Mouse (Mus musculus) B cell, adult (primary cell): Measurements from ENCODE around the gene Ndufa6. TPM values are rescaled to one million over a fixed set of nuclear protein-coding genes. Genes with fewer than 3 reads are reported as not detected.

Experiments
- total RNA-seq: library from RNA; stranded (reverse); gene quantifications from 4 replicates; pipeline ENCODE4 v1.2.4, GENCODE M21; 2023; ENCODE audit not compliant: inconsistent age

Ndufa6 gene
- 95.5 to 108 TPM (median 98.9 TPM) in 4 replicates for total RNA-seq

DNA sequence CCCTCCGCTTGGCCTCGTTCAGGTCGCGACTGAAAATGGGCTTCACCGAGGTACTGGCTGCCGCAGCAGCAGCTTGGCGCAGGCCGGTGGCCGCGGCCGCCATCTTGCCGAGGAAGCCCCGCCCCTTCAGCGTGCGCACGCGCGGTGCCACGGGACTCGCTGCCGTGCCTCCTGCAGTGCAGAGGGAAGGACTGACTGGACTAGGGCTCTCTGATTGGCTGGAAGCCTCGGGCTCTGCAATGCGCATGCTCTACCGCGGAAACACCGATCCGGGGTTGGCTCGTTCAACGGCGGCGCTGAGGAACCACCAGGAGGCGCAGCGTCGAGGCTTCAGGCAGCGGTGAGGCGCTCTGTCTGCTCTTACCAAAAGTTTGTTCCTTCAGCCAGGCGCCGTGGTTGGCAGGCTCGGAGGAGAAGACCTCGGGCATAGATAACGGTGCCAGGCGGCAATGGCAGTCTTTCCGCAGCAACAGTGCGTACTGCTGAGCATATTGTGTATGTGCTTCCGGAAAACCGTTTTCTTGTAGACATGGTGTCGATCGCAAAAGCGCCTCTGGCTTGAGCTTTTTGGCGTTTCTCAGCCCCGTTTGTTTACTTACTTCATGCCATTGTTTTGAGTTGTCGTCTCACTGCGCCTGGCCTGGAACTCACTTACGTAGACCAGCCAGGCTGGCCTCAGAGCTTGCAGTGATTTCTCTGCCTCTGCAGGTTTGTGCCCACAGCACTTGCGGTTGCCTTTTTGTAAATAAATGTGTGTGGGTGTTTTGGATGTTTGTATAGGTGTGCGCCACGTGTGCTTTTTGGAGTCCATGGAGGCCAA lies at the start of gene Ndufa6:
Gene Ndufa6, minus strand, starts transcription at position 197 of the 820 bp plus-strand sequence.

DNA sequence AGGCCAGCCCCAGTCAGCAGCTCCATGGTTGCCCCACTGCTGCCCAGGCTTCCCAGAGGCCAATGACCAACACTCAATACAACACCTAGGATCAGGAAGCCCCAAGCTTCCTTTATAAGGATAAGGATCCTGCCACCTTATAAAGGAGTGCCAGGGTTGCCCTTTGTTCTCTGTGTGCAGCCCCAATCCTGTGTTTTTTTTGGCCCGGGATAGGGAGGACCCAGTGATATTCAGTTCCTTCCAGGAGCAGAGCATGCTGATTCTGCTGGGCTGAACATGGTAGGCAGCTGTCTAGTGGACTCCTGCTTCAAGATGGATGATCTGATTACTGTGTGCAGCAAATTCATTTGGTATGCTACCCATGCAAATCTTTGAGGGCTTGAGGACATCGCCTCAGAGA lies 39.8 kb upstream of the Ndufa6 start, which contains the start of gene Cyp2d11:
Gene Cyp2d11, minus strand, starts transcription at position 101 of the 400 bp plus-strand sequence.

GRCm38 (mm10) chr15:82379871-82380713 lies 26.0 kb upstream of the Ndufa6 start, which contains the start of gene Cyp2d22:
Cyp2d22 (minus strand) TSS chr15:82380260.

GRCm38 (mm10) chr15:82338593-82339112 lies 15.5 kb downstream of the Ndufa6 start, which contains the start of the genes Naga, Pheta2 and Smdt1:
Naga (minus strand) TSS chr15:82338925.
Pheta2 (plus strand) TSS chr15:82338942.
Smdt1 (plus strand) TSS chr15:82338959.

Other genes with a start within 250 kb of the Ndufa6 start
- gene Ccdc134, start 226.4 kb downstream of the Ndufa6 start, total RNA-seq, result 58.6 to 67.5 TPM (median 62.7 TPM) in 4 replicates
- 202 to 229 TPM (median 225 TPM) in 4 replicates for gene Srebf2, start 207.1 kb downstream of the Ndufa6 start, total RNA-seq
- gene Shisa8, start 141.5 kb downstream of the Ndufa6 start, total RNA-seq, result 5.5 to 8.9 TPM (median 6.7 TPM) in 4 replicates
- gene Tnfrsf13c, start 130.0 kb downstream of the Ndufa6 start, total RNA-seq, result 309 to 334 TPM (median 329 TPM) in 4 replicates
- 0.77 to 4.2 TPM (median 1.6 TPM) in 4 replicates for gene Cenpm, start 109.6 kb downstream of the Ndufa6 start, total RNA-seq
- gene 1500009C09Rik, start 101.9 kb downstream of the Ndufa6 start, total RNA-seq, result 0.32 TPM in 1 of 4 replicates, not detected in the others
- 0.48 TPM in 1 of 4 replicates, not detected in the others for gene Sept3, start 79.4 kb downstream of the Ndufa6 start, total RNA-seq
- gene Wbp2nl, start 55.4 kb downstream of the Ndufa6 start, total RNA-seq, result not detected in 4 replicates
- gene Naga, start 15.4 kb downstream of the Ndufa6 start, total RNA-seq, result 44.4 to 66.9 TPM (median 50.7 TPM) in 4 replicates
- 0.24 TPM in 1 of 4 replicates, not detected in the others for gene Pheta2, start 15.4 kb downstream of the Ndufa6 start, total RNA-seq
- gene Smdt1, start 15.4 kb downstream of the Ndufa6 start, total RNA-seq, result 85.5 to 111 TPM (median 94.6 TPM) in 4 replicates
- 4.4 to 8.3 TPM (median 6.6 TPM) in 4 replicates for gene Cyp2d22, start 25.9 kb upstream of the Ndufa6 start, total RNA-seq
- not detected in 4 replicates for gene Cyp2d11, start 39.7 kb upstream of the Ndufa6 start, total RNA-seq
- gene Cyp2d10, start 52.9 kb upstream of the Ndufa6 start, total RNA-seq, result not detected in 4 replicates
- gene Cyp2d9, start 79.1 kb upstream of the Ndufa6 start, total RNA-seq, result not detected in 4 replicates
- not detected in 4 replicates for gene Cyp2d12, start 200.8 kb upstream of the Ndufa6 start, total RNA-seq